Comparison of ENCODE assay signal across 15 mouse cellular contexts in the genomic region with DNA sequence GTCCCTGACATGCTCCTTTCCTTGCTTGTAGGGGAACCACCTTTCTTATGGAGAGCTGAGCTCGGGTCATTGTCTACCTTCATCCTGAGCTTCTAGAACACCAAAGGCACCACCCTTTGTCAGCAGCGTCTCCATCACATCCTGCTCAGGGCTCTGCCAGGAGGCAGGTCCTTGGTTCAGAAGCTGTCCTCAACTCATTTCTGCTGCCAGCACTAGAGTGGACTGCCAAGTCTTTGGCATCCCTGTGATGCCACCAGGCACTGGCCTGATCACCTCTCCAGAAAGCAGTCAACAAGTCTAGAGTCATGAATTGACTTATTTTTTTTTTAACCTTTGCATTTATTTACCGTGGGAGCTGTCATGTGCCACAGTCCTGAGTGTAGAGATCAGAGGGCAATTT. TPM values are rescaled to one million over a fixed set of nuclear protein-coding genes. Genes with fewer than 3 reads are reported as not detected.
DNase-seq lines count a peak whose midpoint lies in the region; ATAC-seq lines count a peak whose summit lies in the region.
"Had no signal": no experiment of that assay in that cellular context is flagged by ENCODE, and none has a peak within 500 bp of the region (broad histone marks: within the 10 kb centered on the region; RNA-seq: fewer than 3 reads in every experiment).

No protein-coding gene starts in this region.

- H3K9ac ChIP-seq in forebrain, embryonic 11.5 days (ENCODE audit: low read length): no peak overlapping the region
- H3K9ac ChIP-seq in forebrain, embryonic 16.5 days (replicated peaks; ENCODE audit: low read depth, low read length): no peak overlapping the region
- no peak overlapping the region for H3K9ac ChIP-seq in liver, embryonic 16.5 days (ENCODE audit: low read depth, low read length)
- no peak overlapping the region for H3K9ac ChIP-seq in liver, embryonic 11.5 days (ENCODE audit: low read depth, low read length)
- H3K9ac ChIP-seq: embryonic facial prominence, embryonic 12.5 days; heart, embryonic 15.5 days; limb, embryonic 13.5 days had no signal

- H3K27me3 ChIP-seq in forebrain, embryonic 11.5 days (ENCODE audit: control insufficient read depth, insufficient read depth, low read length): no peaks in the 10 kb centered on the region
- no peaks in the 10 kb centered on the region for H3K27me3 ChIP-seq in forebrain, embryonic 16.5 days (replicated peaks; ENCODE audit: control insufficient read depth, insufficient read depth, low read length)
- H3K27me3 ChIP-seq in liver, embryonic 16.5 days (ENCODE audit: control insufficient read depth, insufficient read depth, low read depth, low read length): no peaks in the 10 kb centered on the region; the same call in 1 of the 2 replicates
- H3K27me3 ChIP-seq in liver, embryonic 11.5 days (replicated peaks; ENCODE audit: control insufficient read depth, insufficient read depth, low read length): no peaks in the 10 kb centered on the region
- H3K27me3 ChIP-seq: embryonic facial prominence, embryonic 12.5 days; heart, embryonic 15.5 days; limb, embryonic 13.5 days had no signal

- no peak overlapping the region for H3K4me3 ChIP-seq in forebrain, embryonic 11.5 days (ENCODE audit: low read depth, low read length)
- no peak overlapping the region for H3K4me3 ChIP-seq in forebrain, embryonic 16.5 days (replicated peaks; ENCODE audit: low read length)
- H3K4me3 ChIP-seq in liver, embryonic 16.5 days (ENCODE audit: low read depth, low read length): no peak overlapping the region
- no peak overlapping the region for H3K4me3 ChIP-seq in liver, embryonic 11.5 days (ENCODE audit: low read depth, low read length)
- H3K4me3 ChIP-seq: embryonic facial prominence, embryonic 12.5 days; heart, embryonic 15.5 days; limb, embryonic 13.5 days; myocyte had no signal

- peak overlapping the region; percentile 34; the same call in 1 of the 2 replicates for H3K27ac ChIP-seq in forebrain, embryonic 11.5 days (ENCODE audit: low read depth, low read length)
- no peak overlapping the region for H3K27ac ChIP-seq in forebrain, embryonic 16.5 days (ENCODE audit: low read length)
- H3K27ac ChIP-seq in liver, embryonic 16.5 days (ENCODE audit: low read length): no peak overlapping the region
- H3K27ac ChIP-seq in liver, embryonic 11.5 days (ENCODE audit: low read depth, low read length): no peak overlapping the region
- H3K27ac ChIP-seq: embryonic facial prominence, embryonic 12.5 days; heart, embryonic 15.5 days; limb, embryonic 13.5 days had no signal

- no peaks in the 10 kb centered on the region for H3K9me3 ChIP-seq in forebrain, embryonic 11.5 days (ENCODE audit: control insufficient read depth, low read length)
- H3K9me3 ChIP-seq in forebrain, embryonic 16.5 days (ENCODE audit: control insufficient read depth, low read length): no peaks in the 10 kb centered on the region
- no peaks in the 10 kb centered on the region for H3K9me3 ChIP-seq in liver, embryonic 16.5 days (replicated peaks; ENCODE audit: control insufficient read depth, low read length)
- H3K9me3 ChIP-seq in liver, embryonic 11.5 days (ENCODE audit: control insufficient read depth, low read length): no peaks in the 10 kb centered on the region
- H3K9me3 ChIP-seq: embryonic facial prominence, embryonic 12.5 days; G1E; heart, embryonic 15.5 days; limb, embryonic 13.5 days had no signal

- no peaks in the 10 kb centered on the region for H3K36me3 ChIP-seq in forebrain, embryonic 11.5 days (ENCODE audit: control insufficient read depth, insufficient read depth, low read length)
- H3K36me3 ChIP-seq in forebrain, embryonic 16.5 days (ENCODE audit: control insufficient read depth, insufficient read depth): no peaks in the 10 kb centered on the region
- H3K36me3 ChIP-seq in liver, embryonic 16.5 days (ENCODE audit: control insufficient read depth, insufficient read depth): no peaks in the 10 kb centered on the region
- H3K36me3 ChIP-seq in liver, embryonic 11.5 days (ENCODE audit: control insufficient read depth, insufficient read depth, low read length): no peaks in the 10 kb centered on the region
- H3K36me3 ChIP-seq: embryonic facial prominence, embryonic 12.5 days; G1E; heart, embryonic 15.5 days; limb, embryonic 13.5 days had no signal

- peaks cover 6% of the 10 kb centered on the region; the same call in 1 of the 2 replicates for H3K4me1 ChIP-seq in forebrain, embryonic 11.5 days (replicated peaks; ENCODE audit: control insufficient read depth, insufficient read depth, low read length)
- H3K4me1 ChIP-seq in forebrain, embryonic 16.5 days (replicated peaks; ENCODE audit: control insufficient read depth, insufficient read depth, low read length): peaks cover 11% of the 10 kb centered on the region; the same call in 1 of the 2 replicates
- H3K4me1 ChIP-seq in liver, embryonic 16.5 days (ENCODE audit: control insufficient read depth, low read depth, low read length): no peaks in the 10 kb centered on the region
- no peaks in the 10 kb centered on the region for H3K4me1 ChIP-seq in liver, embryonic 11.5 days (replicated peaks; ENCODE audit: control insufficient read depth, insufficient read depth, low read length)

- DNase-seq in forebrain, embryonic 11.5 days (ENCODE audit: low spot score): no peak
- no peak for DNase-seq in liver, embryonic 11.5 days (ENCODE audit: low spot score)
- DNase-seq in cerebellum, adult 11 months: peak; percentile 56
- DNase-seq in cerebellum, postnatal 14 days: peak; percentile 55 to 66
- DNase-seq in kidney, adult 9 months: no peak
- no peak for DNase-seq in right cerebral cortex, postnatal 14 days
- DNase-seq: gastrocnemius, postnatal 10 days; kidney, adult 2 months had no signal

- H3K4me2 ChIP-seq in forebrain, embryonic 11.5 days (ENCODE audit: low read depth, low read length, severe bottlenecking): no peak overlapping the region
- H3K4me2 ChIP-seq in forebrain, embryonic 16.5 days (ENCODE audit: low read length): no peak overlapping the region
- no peak overlapping the region for H3K4me2 ChIP-seq in liver, embryonic 16.5 days (ENCODE audit: low read depth, low read length)
- H3K4me2 ChIP-seq in liver, embryonic 11.5 days: no peak overlapping the region
- H3K4me2 ChIP-seq: embryonic facial prominence, embryonic 12.5 days; limb, embryonic 13.5 days had no signal

- 83% methylated on average over 3 of the region's 3 CpGs for WGBS in forebrain, embryonic 11.5 days
- WGBS in forebrain, embryonic 16.5 days: 75% methylated on average over 3 of the region's 3 CpGs
- 58% methylated on average over 3 of the region's 3 CpGs for whole genome bisulfite sequencing in liver, embryonic 16.5 days (ENCODE audit: insufficient replicate concordance)
- 73% methylated on average over 3 of the region's 3 CpGs for WGBS in liver, embryonic 11.5 days

- no peak for ATAC-seq in forebrain, embryonic 11.5 days (replicated peaks; ENCODE audit: low FRiP score)
- no peak for ATAC-seq in forebrain, embryonic 16.5 days
- ATAC-seq in liver, embryonic 16.5 days (ENCODE audit: low read depth): peak; percentile 30; the same call in 1 of the 2 replicates
- no peak for ATAC-seq in liver, embryonic 11.5 days (replicated peaks; ENCODE audit: low FRiP score)

RNA-seq across cellular contexts. Expression of a gene that starts 11.7 kb away (rescaled TPM):
- 33.1 and 38.5 TPM in 2 replicates for polyA plus RNA-seq in forebrain, embryonic 11.5 days (2014; fragmentation: Nextera tagmentation; extraction: Ambion mirVana)
- polyA plus RNA-seq in forebrain, embryonic 16.5 days (2015; fragmentation: Nextera tagmentation; extraction: Ambion mirVana): 20.6 and 21.9 TPM in 2 replicates
- polyA plus RNA-seq in liver, embryonic 16.5 days (2015; fragmentation: Nextera tagmentation; extraction: Ambion mirVana): 6.4 and 6.7 TPM in 2 replicates
- polyA plus RNA-seq in liver, embryonic 11.5 days (2014; fragmentation: Nextera tagmentation; extraction: Ambion mirVana): 25.2 and 25.3 TPM in 2 replicates

Comparison
In these comparisons a context has a peak if more than half of its experiments do, and no peak if none do; other contexts are left out.
1. DNase-seq: peak in cerebellum, adult 11 months (single experiment) and cerebellum, postnatal 14 days (2 of 2); none in forebrain, embryonic 11.5 days (single experiment), liver, embryonic 11.5 days (single experiment), kidney, adult 9 months (single experiment) and right cerebral cortex, postnatal 14 days (single experiment).